Mouse (Mus musculus): ENCODE data around the gene Tarbp1.

DNA sequence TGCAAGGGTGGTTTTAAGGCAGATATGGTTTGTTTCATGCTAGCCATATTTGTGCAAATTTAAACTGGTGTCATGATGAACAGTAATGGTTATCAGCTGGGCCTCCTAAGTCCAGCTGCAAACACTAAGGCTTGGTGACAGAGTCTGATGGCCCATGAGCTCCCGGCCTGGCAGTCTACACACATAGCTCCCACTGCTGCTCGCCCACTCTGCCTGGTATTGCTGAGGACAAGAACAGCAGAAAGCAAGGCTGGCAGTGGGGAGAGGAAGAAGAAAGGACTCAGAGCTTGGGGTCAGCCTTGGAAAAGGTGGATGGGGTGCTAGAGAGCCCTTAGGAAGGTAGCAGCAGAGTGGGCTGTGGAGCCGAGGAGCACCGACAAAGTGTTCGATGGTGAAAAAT, 45.2 kb downstream of the Tarbp1 start:
- no peak for TF ChIP-seq CTCF (conservative IDR thresholded peaks at IDR 0.05; ENCODE audit: low read length)
- TF ChIP-seq POU5F1 (IDR thresholded peaks at IDR 0.05; ENCODE audit: borderline replicate concordance, low read length) = no peak

Data from E14TG2a.4 (cell line).